Mouse (Mus musculus): ENCODE measurements at regions not wholly inside any gene's neighbourhood (a gene's known extent, or its start where the extent isn't known, plus 50 kb on each side); places are given as distances from the start of the nearest gene placed in this dataset.
"Not testable (repeated sequence)": the region's sequence is repeated elsewhere in the genome, so short reads cannot be mapped to it uniquely, and the experiment has no call there.

- no peak for DNase-seq (ENCODE audit: low read depth, low spot score)
Observed at GRCm38 (mm10) chr4:5590531-5590930, 797.4 kb upstream of the Impad1 start.

GRCm38 (mm10) chr4:5587465-5587864 is 794.3 kb upstream of the Impad1 start:
- DNase-seq (ENCODE audit: low read depth, low spot score) = no peak

GRCm38 (mm10) chr4:5585205-5585604 is 792.0 kb upstream of the Impad1 start:
- DNase-seq (ENCODE audit: low read depth, low spot score) = no peak

- peak; percentile 29 for DNase-seq (ENCODE audit: low read depth, low spot score)
Observed at GRCm38 (mm10) chr4:5583989-5584677, 791.0 kb upstream of the Impad1 start.

GRCm38 (mm10) chr4:5568076-5568475 is 774.9 kb upstream of the Impad1 start:
- DNase-seq (ENCODE audit: low read depth, low spot score) = no peak

GRCm38 (mm10) chr4:5560001-5560657 is 767.0 kb upstream of the Impad1 start:
- no peak for DNase-seq (ENCODE audit: low read depth, low spot score)

GRCm38 (mm10) chr4:5540155-5540554 is 747.0 kb upstream of the Impad1 start:
- DNase-seq (ENCODE audit: low read depth, low spot score) = no peak

GRCm38 (mm10) chr4:5530416-5530815 is 737.3 kb upstream of the Impad1 start:
- no peak for DNase-seq (ENCODE audit: low read depth, low spot score)

- DNase-seq (ENCODE audit: low read depth, low spot score) = no peak
Observed at GRCm38 (mm10) chr4:5518522-5518921, 725.4 kb upstream of the Impad1 start.

GRCm38 (mm10) chr4:5515426-5515825 is 722.3 kb upstream of the Impad1 start:
- DNase-seq (ENCODE audit: low read depth, low spot score) = not testable (repeated sequence)

GRCm38 (mm10) chr4:5511743-5512142 is 718.6 kb upstream of the Impad1 start:
- DNase-seq (ENCODE audit: low read depth, low spot score) = no peak

- peak; percentile 78 for DNase-seq (ENCODE audit: low read depth, low spot score)
Observed at GRCm38 (mm10) chr4:5509398-5509797, 716.2 kb upstream of the Impad1 start.

GRCm38 (mm10) chr4:5495012-5495411 is 701.9 kb upstream of the Impad1 start:
- DNase-seq (ENCODE audit: low read depth, low spot score) = no peak

- no peak for DNase-seq (ENCODE audit: low read depth, low spot score)
Observed at GRCm38 (mm10) chr4:5494072-5495000, 701.2 kb upstream of the Impad1 start.

GRCm38 (mm10) chr4:5486786-5487185 is 693.6 kb upstream of the Impad1 start:
- no peak for DNase-seq (ENCODE audit: low read depth, low spot score)

GRCm38 (mm10) chr4:5471891-5472558 is 678.9 kb upstream of the Impad1 start:
- DNase-seq (ENCODE audit: low read depth, low spot score) = no peak

- DNase-seq (ENCODE audit: low read depth, low spot score) = no peak
Observed at GRCm38 (mm10) chr4:5459028-5459695, 666.0 kb upstream of the Impad1 start.

- no peak for DNase-seq (ENCODE audit: low read depth, low spot score)
Observed at GRCm38 (mm10) chr4:5450417-5450816, 657.3 kb upstream of the Impad1 start.

- no peak for DNase-seq (ENCODE audit: low read depth, low spot score)
Observed at GRCm38 (mm10) chr4:5441339-5442019, 648.3 kb upstream of the Impad1 start.

- DNase-seq (ENCODE audit: low read depth, low spot score) = no peak
Observed at GRCm38 (mm10) chr4:5437076-5437475, 643.9 kb upstream of the Impad1 start.
